Mouse (Mus musculus) right cerebral cortex, adult 2 months (tissue): ENCODE measurements at regions not wholly inside any gene's neighbourhood (a gene's known extent, or its start where the extent isn't known, plus 50 kb on each side); places are given as distances from the start of the nearest gene placed in this dataset.

ENCODE experiments used
- DNase-seq, 2 experiments: peaks; one replicate each; pipeline ENCODE4 v3.0.0; 2021 to 2022; ENCODE audit warnings: low spot score in 2 of 2

DNA sequence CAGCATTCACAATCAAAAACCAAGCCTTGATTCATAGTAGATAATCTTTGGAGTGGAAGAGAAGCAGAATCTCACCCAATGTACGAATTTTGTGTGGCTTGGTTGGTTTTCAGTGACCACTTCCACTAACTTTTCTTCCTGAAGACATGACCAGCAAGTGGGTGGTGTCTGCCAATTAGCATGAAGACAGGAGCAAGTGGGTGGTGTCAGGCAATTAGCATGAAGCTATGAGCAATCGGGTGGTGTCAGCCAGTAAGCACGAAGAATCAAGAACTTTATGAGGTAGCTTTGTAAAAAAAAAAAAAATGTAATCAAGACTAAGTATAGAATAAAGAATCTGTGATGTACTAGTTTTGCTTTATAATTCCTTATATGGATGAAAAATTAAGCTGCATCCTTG lies 2319.2 kb upstream of the Gm7489 start:
- peak; percentile 15 to 19 for DNase-seq

DNA sequence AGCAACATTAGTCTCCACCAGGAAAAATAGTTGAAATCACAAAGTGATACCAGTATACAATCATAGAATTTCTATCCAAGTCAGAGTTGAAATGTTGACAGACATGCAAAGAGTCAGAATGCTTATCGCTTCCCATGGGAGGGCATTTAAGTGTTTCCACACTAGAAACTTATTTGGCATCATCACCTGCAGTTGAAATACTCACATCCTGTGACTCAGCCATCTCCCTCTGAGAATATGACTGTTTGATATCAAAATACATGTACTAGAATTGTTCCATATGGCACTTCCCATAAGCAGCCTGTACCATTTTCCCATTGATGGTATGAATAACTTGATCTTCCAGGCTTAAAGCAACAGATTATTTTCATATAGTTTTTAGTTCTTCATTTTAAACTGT lies 2314.1 kb upstream of the Gm7489 start:
- no peak for DNase-seq

- no peak for DNase-seq
These were observed 2310.1 kb upstream of the Gm7489 start for GRCm38 (mm10) chr15:51574538-51575105.

DNA sequence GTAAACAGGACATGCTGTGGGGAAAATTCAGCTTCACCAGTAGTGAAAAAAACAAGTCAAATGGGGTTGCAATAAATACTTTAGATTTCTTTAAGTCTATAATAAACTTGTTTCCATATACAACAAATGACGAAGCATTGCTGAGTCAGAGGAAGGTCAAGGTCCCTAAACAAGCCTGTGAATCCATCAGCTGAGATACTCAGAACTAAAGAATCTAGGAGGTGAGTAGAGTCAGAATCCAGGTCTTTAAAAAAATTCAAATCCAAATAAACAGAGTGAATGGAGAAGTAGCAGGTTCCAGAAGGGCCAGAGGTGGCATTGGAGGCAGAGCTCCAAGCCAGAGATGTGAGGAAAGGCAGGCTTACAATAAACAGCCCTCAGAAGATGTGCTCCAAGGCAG lies 2301.1 kb upstream of the Gm7489 start:
- DNase-seq: no peak

DNA sequence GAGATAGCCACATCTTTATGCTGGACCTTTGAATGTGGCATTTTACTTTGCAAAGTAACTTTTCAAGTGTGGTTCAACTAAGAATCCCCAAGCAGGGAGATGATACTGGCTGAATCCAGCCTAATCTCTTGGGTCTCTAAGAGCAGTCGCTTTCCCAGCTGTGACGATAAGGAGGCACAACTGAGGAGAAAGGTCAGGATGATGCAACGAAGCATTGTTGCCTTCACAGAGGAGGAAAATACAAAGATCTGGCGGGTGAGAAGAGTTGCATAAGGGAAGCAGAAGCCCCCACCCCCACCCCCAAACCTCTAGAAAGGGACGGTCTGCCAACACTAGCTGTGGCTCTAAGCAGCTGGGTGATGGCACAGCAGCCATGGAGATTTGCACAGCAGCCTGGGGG lies 2298.6 kb upstream of the Gm7489 start:
- no peak for DNase-seq

GRCm38 (mm10) chr15:51591406-51592068 lies 2293.2 kb upstream of the Gm7489 start:
- DNase-seq: no peak

DNA sequence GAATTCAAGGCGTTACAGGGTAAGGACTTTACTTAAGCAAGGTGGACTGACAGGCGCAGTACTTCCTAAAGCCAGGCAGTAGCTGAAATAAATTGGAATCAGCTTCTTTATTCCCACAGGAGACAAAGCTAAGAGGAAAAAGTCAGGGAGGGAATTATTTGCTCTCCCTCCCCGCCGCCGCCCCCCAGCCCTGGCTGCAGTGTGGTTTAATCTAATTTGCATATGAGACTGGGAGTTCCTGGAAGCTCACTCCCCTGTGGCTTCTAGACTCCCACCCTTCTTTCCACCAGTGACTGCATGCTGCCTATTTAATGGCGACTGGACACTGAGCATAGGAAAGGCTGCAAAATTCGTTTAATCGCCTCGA lies 2292.7 kb upstream of the Gm7489 start:
- DNase-seq: no peak

DNA sequence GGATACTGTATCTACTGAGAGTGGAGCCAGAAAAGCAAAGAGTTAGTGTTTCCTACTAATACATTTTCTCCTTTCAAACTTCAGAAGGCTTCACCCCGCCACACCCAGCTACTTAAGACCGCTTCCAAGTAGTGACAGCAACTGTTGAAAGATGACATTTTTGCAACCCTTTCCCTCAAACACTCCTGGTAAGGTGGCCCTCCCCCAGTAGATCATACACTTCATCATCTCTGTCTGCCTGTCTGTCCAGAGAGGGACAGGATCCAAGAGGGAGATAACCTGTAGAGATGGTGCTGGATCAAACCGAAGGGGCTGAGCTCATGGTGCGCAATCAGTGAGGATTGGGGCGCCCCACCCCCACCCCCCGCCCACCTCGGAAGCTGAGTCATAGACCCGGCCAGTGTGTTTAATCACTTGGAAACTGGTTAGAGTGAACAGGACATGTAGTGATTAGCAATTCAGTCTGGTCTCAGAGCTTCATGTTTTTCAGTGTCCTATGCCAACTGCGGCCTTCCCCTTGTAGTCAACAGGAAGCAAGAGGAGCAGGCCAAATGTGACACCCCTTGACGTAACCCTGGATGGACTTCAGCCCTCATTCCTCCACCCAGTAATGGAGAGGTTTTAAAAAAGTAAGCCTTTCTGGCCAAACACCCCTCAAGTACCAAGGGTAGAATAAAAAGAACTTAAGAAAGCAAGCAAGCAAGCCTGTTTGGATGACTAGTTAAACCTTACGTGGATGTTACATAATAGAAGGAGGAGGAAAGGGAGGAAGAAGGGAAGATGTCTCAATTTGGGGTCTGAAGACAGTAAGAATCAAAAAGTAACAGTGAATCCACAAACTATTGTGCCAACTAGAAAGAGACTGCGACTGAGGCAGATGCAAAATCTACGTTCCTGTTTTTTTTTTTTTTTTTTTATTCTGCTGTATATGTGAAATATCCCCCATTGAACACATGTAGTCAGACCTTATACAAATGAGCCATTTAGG lies 2291.9 kb upstream of the Gm7489 start:
- DNase-seq: no peak

- no peak for DNase-seq
These were observed 2290.6 kb upstream of the Gm7489 start for GRCm38 (mm10) chr15:51594060-51594459.

- DNase-seq: peak in 1 of 2 experiments; percentile 18
These were observed 2289.1 kb upstream of the Gm7489 start for GRCm38 (mm10) chr15:51595655-51596054.

DNA sequence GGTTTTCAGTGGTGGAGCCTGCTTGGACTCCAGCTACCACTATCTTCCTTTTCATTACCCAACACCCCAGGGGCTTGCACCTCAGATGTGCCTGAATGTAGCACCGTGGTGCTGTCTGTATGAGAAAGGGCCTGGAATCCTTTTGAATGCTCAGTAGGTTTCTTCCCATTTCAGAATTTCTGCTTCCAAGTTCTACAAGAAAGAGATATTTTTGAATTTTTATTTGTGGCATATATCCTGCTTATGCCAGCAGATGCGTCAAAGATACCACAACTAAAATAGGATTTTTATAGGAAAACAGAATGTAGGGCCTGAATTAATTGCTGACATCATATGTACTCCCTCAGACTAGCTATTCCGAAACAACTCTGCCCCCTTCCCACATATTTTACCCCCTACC lies 2286.9 kb upstream of the Gm7489 start:
- DNase-seq: peak in 1 of 2 experiments; percentile 8

DNA sequence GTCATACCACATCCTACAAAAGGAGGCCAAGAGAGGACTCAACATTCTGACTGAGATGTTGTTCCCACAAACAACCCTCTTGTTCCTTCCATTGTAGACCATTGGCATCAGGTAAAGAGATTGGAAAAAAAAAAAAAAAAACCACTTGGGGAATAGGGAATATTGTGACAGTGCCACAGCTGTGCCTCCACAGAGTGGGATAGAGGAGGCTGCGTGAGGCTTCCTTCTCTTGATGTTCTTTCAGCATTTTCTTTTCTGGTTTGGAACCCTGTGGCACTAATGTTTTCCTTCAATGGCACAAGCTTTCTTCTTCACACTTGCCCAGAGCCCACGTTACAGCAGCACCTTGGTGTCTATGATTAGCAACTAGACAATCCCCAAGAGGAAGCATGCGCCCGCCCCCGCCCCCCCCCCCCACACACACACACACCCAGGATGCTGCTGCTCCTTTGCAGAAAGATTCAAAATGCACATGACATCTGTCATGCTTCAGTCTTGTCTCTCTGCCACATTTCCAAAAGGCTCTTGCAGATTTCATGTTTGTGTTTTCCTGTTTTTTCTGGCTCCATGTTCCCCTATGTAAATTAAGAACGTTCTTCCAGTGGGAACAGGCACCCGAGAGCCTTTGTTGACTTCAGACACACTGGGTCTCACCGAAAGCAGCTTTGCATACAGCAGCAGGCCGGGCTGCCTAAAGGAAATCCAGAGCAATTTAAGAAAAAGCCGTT lies 2283.4 kb upstream of the Gm7489 start:
- no peak for DNase-seq

DNA sequence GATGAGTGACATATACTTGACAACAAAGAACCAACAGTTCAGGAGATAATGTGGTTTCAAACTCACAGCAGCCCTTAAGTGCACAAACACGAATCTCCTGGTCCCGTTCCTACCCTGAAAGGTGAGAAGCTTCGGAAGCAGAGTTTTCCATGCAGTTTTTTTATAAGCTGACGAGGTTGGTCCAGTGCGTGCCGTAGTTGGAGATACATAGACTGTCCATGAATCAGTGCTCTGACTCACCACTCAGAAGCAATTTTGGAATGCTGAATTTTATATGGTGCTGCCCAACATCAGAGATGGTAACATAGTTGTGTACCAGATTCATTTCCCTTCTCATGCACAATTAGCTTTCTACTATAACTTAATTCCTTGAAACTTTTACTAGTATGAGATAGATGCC lies 2263.3 kb upstream of the Gm7489 start:
- no peak for DNase-seq

DNA sequence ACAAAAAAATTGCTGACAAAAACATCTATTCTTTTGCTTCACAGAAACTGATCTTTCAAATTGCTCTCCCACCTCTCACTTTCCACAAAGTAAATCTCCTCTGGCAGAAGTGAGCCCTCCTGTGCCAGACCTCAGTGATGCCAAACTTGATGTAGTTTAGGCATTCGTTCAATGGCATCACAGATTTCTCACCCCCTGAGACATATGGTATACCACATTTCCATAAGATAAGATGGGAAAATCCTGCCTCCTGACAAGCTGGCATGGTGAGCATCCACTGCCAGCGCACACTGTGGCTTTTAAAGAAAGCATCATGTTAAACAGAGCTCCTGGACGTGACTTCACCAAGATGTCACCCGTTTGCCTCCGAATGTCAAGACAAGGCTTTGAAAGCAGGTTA lies 2257.2 kb upstream of the Gm7489 start:
- peak in 1 of 2 experiments; percentile 16 for DNase-seq

- no peak for DNase-seq
These were observed 2256.2 kb upstream of the Gm7489 start for GRCm38 (mm10) chr15:51628518-51628917.

GRCm38 (mm10) chr15:51631881-51632280 lies 2252.8 kb upstream of the Gm7489 start:
- no peak for DNase-seq

DNA sequence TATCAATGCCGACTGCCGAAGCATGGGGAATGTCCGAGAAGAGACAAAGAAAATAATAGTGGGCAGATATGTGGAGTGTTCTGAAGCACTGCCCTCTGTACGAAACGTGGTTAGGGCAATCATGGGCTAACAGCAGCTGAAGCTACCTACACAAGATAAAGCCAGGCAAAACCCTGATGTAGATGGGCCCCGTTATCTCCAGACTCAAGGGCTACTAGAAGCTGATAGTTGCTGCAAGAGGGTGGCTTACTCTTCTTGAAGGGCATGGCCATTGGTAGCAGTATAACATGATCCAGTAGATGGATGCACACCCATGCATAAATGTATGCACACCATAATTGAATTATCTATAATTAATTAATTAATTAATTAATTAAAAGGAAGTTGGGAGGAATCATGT lies 2251.6 kb upstream of the Gm7489 start:
- DNase-seq: no peak

GRCm38 (mm10) chr15:51634726-51635125 lies 2250.0 kb upstream of the Gm7489 start:
- DNase-seq: no peak

DNA sequence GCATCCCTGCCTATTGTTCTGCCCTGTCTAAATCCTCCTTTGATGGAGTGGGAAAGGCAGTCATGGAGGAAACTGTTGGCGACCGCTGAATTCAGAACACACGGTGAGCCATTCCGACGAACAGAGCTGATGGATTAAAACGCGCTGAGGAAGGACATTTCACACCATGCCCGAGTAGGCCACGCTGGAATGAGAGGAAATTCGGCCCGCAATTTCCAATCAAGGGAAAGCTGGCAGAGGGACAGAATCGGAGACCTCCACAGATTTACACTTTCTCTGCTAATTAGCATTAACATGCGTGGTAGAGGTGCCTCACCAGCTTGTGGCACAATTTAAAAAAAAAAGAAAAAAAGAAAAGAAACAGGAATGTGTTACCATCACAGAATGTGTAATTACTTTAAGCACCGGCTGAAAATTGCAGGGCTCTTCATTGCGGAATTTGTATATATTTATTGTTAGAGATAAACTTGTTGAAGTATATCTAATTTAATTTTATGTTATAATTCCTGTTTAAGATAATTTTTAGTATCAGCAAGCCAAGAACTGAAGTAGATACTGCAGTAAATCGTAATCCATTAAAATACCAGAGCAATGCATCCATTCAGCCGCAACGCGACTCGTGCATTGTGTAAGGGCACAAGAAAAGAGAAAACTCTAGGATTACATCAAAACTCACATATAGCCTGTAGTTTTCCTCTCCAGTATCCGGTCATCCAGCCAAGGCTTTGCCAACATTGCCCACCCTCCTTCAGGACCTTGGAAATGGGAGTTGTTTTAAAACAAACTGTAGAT lies 2249.4 kb upstream of the Gm7489 start:
- DNase-seq: peak; percentile 17 to 25

- DNase-seq: no peak
These were observed 2247.1 kb upstream of the Gm7489 start for GRCm38 (mm10) chr15:51637570-51637969.

DNA sequence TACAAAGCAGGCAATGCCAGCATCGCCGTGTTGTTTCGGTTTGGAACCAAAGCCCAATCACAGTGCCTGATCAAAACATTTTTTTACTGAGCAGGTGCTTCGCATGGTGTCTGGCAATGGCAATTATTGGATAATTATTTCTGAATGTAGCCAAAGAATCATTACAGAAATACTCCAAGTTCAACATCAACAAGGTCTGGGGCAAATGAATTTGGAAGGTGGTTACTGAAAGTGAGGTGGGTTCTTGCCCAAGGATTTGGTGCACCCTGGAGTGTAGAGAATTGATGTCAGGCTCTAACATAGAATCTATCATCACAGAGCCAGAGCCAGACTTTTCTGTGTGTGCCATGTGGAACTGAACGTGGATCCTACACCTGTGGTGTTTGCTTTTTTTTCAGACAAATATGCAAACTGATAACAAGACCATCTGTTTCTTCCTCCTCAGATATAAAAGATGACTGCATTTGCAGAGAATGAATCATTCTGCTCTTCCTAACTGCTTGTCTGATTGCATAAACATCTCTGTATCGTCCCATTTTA lies 2240.9 kb upstream of the Gm7489 start:
- DNase-seq: peak; percentile 20 to 49
